Mouse (Mus musculus) mesoderm, embryonic 11.5 days (tissue): ENCODE measurements around the gene Il34.
A peak's percentile ranks its signal among the peaks of the same experiment; 100 is the strongest.

ENCODE experiments used
- DNase-seq: peaks from one replicate; pipeline ENCODE4 v3.0.0-alpha.2; 2012; ENCODE audit warnings: low read depth, low spot score

The Il34 gene

GRCm38 (mm10) chr8:110740629-110741175, 65.0 kb downstream of the Il34 start:
- no peak for DNase-seq

GRCm38 (mm10) chr8:110738591-110739195, 67.0 kb downstream of the Il34 start:
- no peak for DNase-seq

GRCm38 (mm10) chr8:110733036-110733435, 72.7 kb downstream of the Il34 start:
- no peak for DNase-seq

- DNase-seq = no peak
Measured at GRCm38 (mm10) chr8:110731346-110731859, 74.3 kb downstream of the Il34 start.

GRCm38 (mm10) chr8:110726893-110727292, 78.8 kb downstream of the Il34 start:
- DNase-seq = peak; percentile 73

GRCm38 (mm10) chr8:110725084-110725838, 80.5 kb downstream of the Il34 start:
- DNase-seq = peak; percentile 39

- no peak for DNase-seq
Measured at GRCm38 (mm10) chr8:110724493-110724892, 81.2 kb downstream of the Il34 start.

GRCm38 (mm10) chr8:110722414-110723011, 83.2 kb downstream of the Il34 start:
- no peak for DNase-seq

- peak; percentile 48 for DNase-seq
Measured at GRCm38 (mm10) chr8:110721606-110722413, 83.9 kb downstream of the Il34 start.

GRCm38 (mm10) chr8:110720685-110721598, 84.8 kb downstream of the Il34 start, which contains the start of gene Mtss1l:
Gene Mtss1l, plus strand, starts transcription at chr8:110721476.
- DNase-seq = peak; percentile 92

GRCm38 (mm10) chr8:110719898-110720653, 85.6 kb downstream of the Il34 start:
- DNase-seq = no peak

GRCm38 (mm10) chr8:110718969-110719670, 86.6 kb downstream of the Il34 start:
- DNase-seq = no peak

- DNase-seq = no peak
Measured at GRCm38 (mm10) chr8:110718209-110718968, 87.3 kb downstream of the Il34 start.

GRCm38 (mm10) chr8:110717131-110717530, 88.6 kb downstream of the Il34 start:
- no peak for DNase-seq

GRCm38 (mm10) chr8:110716075-110716474, 89.6 kb downstream of the Il34 start:
- DNase-seq = peak; percentile 35

GRCm38 (mm10) chr8:110714827-110715519, 90.8 kb downstream of the Il34 start:
- DNase-seq = no peak

- DNase-seq = no peak
Measured at GRCm38 (mm10) chr8:110713073-110713472, 92.7 kb downstream of the Il34 start.
